Mouse (Mus musculus) spleen, postnatal 14 days (tissue): ENCODE data around the gene Msh5.

Experiments
- DNase-seq, 2 experiments: peaks; one replicate each; pipeline ENCODE4 v3.0.0; 2021 to 2022; ENCODE audit warnings: low spot score in 2 of 2

Gene Msh5

DNA sequence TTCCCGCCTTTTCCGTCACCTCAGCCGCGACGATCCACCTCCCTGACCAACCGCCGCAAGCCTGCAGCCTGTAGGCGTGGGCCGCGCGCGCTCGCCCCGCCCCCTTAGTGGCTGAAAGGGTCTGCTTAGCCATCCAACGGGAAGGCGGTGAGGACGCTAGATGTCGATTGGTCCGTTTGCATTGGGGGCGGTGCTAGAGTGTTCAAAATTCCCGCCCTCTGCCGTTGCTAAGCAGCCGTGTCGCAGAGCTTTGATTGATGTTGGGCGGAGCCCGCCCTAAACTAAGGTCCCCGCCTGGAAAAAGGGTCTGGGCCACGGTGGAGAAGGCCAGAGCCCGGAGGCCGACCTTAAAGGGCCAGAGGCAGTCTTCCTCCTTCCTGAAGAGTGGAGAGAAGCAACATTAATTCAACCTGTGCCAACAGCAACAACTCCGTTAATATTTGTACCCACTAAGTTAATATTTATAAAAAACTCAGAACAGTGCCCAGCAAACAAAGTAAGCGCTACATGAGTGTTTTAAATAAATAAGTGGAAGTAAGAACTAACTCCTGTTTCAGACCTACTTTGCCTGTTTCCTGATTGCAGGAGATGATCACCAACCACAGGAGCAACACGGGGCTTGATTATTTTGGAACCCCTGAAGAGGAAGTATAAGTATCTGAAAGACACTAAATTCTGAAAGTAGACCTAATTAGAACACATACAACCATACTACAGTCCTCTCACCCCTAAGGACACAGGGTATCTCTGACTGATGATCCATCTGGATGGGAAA, at the start of gene Msh5:
Gene Msh5, minus strand, starts transcription at position 65 of the 775 bp plus-strand sequence.
- DNase-seq, result peak; percentile 92 to 95

GRCm38 (mm10) chr17:35094475-35095365, 48.2 kb upstream of the Msh5 start:
- DNase-seq, result no peak

- DNase-seq, result no peak
These were observed 46.1 kb upstream of the Msh5 start for GRCm38 (mm10) chr17:35092403-35093198.

GRCm38 (mm10) chr17:35090166-35090932, 43.8 kb upstream of the Msh5 start:
- peak; percentile 29 to 33 for DNase-seq

DNA sequence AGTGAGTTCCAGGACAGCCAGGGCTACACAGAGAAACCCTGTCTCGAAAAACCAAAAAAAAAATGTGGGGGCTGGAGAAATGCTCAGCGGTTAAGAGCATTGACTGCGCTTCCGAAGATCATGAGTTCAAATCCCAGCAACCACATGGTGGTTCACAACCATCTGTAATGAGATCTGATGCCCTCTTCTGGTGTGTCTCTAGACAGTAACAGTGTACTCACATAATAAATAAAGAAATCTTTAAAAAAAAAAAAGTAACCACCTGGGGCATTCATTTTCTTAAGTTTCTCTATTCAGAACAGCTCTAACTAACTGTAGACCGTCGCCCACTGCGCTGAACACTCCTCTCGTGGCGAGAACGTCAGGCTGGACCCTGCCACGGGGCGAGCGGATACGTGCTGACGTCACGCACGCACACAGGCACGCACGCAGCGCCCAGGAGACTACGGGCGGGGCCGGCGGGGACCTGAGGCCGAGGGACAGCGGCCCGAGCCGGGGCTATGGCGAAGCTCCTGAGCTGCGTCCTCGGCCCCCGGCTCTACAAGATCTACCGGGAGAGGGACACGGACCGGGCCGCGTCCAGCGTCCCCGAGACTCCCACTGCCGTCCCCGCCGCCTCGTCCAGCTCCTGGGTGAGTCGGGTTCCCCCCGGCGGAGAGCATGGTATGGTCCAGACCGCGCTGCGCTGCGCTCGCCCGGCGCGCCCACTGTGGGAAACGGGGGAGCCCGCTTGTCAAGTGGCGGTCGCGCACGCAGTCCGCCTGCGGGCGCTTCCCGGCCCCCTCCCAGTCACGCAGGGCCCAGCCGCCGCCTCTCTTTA, 42.5 kb upstream of the Msh5 start, which contains the start of gene Abhd16a:
Gene Abhd16a, plus strand, starts transcription at position 439 of the 820 bp plus-strand sequence.
- peak; percentile 86 to 94 for DNase-seq

GRCm38 (mm10) chr17:35088151-35088550, 41.6 kb upstream of the Msh5 start:
- no peak for DNase-seq

- no peak for DNase-seq
These were observed 38.8 kb upstream of the Msh5 start, which contains the start of gene Ly6g6f for GRCm38 (mm10) chr17:35085208-35085865. TSS of gene Ly6g6f (minus strand) at chr17:35085610.

- no peak for DNase-seq
These were observed 37.5 kb upstream of the Msh5 start for GRCm38 (mm10) chr17:35083929-35084497.

GRCm38 (mm10) chr17:35082841-35083576, 36.5 kb upstream of the Msh5 start:
- DNase-seq, result no peak

- DNase-seq, result no peak
These were observed 34.2 kb upstream of the Msh5 start for GRCm38 (mm10) chr17:35080710-35081109.

DNA sequence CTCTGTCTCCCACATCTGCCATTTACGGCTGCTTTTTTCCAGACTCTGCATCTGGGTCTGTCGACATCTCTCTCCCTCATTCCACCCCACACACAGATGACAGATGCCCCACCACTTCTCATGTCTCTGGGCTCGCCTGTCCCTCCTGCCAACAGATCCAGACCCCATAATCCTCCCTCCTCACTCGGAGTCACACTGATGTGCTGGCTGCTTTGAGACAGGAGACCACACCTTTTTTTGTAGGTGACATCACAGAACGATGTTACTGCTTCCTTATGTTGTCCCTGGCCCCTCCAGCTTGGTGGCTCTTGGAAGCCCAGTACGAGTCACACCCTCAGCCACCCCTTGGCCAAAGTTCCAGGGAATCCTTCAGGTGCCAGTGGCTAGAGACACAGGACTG, 33.7 kb upstream of the Msh5 start:
- DNase-seq, result no peak

GRCm38 (mm10) chr17:35079778-35080177, 33.2 kb upstream of the Msh5 start:
- no peak for DNase-seq

GRCm38 (mm10) chr17:35077786-35078233, 31.3 kb upstream of the Msh5 start, which contains the start of gene Ly6g6d:
TSS of gene Ly6g6d (minus strand) at chr17:35078065.
- DNase-seq, result no peak

DNA sequence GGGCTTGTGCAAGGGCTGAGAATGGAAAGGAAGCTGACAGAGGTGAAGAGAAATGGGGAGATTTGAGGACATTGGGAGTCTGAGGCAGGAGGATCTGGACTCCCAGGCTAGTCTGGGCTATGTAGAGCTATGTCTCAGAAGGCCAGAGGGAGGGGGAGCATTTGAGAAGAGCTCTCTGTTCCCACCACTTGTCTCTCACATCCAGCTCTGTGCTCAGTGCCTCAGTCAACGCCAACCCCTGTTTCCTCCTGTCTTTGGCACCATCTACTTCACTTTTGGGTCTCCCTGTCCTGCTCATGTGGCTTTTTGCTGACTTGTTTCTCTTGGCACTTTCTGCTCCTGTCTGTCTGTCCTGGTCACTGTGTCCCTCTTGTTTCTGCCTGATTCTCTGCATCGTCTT, 30.7 kb upstream of the Msh5 start:
- DNase-seq, result no peak

DNA sequence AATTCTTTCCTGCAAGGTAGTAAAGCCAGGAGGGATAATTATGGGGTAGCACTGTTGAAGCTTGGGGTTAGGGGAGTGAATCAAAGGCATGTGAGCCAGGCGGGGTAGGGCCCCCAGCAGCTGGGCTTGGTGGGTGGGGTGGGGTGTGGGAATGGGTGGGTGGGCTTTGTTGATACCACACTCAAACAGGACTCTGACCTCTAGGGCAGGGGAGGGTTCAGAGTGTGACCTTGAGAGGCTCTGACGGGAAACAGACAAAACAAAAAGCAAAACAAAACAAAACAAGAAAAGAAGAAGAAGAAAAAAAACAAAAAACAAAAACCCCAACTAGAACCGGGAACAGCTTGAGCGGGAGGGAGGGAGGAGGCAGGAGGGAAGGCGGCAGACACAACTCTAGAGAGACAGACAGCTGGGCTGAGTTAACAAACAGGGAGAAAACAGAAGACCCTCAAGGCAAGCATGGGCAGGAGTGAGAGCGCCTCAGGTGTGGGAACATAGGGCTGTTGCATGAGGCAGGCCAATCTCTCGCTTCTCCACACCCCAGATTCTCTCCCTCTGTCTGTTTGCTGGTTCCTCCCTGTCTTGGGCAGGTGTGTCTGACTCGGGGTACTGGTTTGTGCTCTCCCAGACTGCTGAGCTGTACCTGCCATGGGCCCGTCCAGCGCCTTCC, 30.1 kb upstream of the Msh5 start, which contains the start of gene Ly6g6e:
Gene Ly6g6e, plus strand, starts transcription at position 396 of the 670 bp plus-strand sequence.
- no peak for DNase-seq

DNA sequence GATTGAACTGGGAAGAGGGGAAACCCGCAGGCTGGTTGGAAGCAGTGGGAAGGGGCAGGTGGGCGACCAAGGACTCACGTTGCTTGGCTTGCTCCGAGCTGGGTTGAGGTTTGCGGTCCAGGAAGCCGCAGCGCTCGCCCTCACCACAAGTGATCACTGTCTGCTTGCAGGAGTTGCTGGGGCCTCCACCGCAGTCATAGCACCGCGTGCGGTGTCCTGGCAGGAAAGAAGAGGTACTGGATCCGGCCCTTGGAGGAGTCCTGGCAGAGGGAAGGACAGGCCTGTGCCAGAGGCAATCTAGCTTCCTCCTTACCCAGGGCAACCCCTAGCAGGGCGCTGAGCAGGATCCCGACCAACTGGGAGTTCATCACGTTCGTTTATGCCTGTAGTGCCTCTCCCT, 27.6 kb upstream of the Msh5 start:
- DNase-seq, result no peak

- DNase-seq, result no peak
These were observed 24.9 kb upstream of the Msh5 start for GRCm38 (mm10) chr17:35071454-35071853.
